Mouse (Mus musculus): ENCODE measurements around the gene Palm3. TPM values are rescaled to one million over a fixed set of nuclear protein-coding genes. Genes with fewer than 3 reads are reported as not detected.

Palm3 gene
- polyA plus RNA-seq, 2 experiments, result 3.0 to 8.6 TPM

- WGBS, result 7% methylated on average over 35 of the region's 35 CpGs
Observed at GRCm38 (mm10) chr8:84012499-84013165, 8.6 kb upstream of the Palm3 start.

GRCm38 (mm10) chr8:84015833-84016232, 5.4 kb upstream of the Palm3 start:
- no peak for TF ChIP-seq POLR2A (IDR thresholded peaks at IDR 0.05; ENCODE audit: borderline replicate concordance, extremely low read depth, insufficient read depth, insufficient read length)
- Histone ChIP-seq H3K4me3 (replicated peaks; ENCODE audit: low read length) (no peak overlapping the region), H3K4me2 (replicated peaks; ENCODE audit: low read depth, low read length, severe bottlenecking) (no peak overlapping the region), H3K36me3 (ENCODE audit: control insufficient read depth, insufficient read depth, low read length) (no peaks in the 10 kb centered on the region), H3K27ac (replicated peaks; ENCODE audit: low read depth, low read length) (no peak overlapping the region), H3K27me3 (ENCODE audit: control insufficient read depth, insufficient read depth, low read length) (peaks cover 36% of the 10 kb centered on the region), H3K9me3 (ENCODE audit: control insufficient read depth, low read length) (no peaks in the 10 kb centered on the region), H3K4me1 (ENCODE audit: control insufficient read depth, insufficient read depth, low read length) (peaks cover 15% of the 10 kb centered on the region), H3K9ac (ENCODE audit: low read depth, low read length, severe bottlenecking) (no peak overlapping the region)
- DNase-seq (ENCODE audit: low spot score), result no peak
- ATAC-seq (ENCODE audit: low FRiP score, low read depth), result no peak
- 93% methylated on average over 5 of the region's 5 CpGs for WGBS

More at GRCm38 (mm10) chr8:84012499-84013165, 8.6 kb upstream of the Palm3 start:
- H3K4me3 ChIP-seq (replicated peaks; ENCODE audit: low read length), result peak overlapping the region; percentile 57
- H3K27me3 ChIP-seq (ENCODE audit: control insufficient read depth, insufficient read depth, low read length), result peaks cover 40% of the 10 kb centered on the region
- no peaks in the 10 kb centered on the region for H3K9me3 ChIP-seq (ENCODE audit: control insufficient read depth, low read length)
- no peak overlapping the region for H3K27ac ChIP-seq (replicated peaks; ENCODE audit: low read depth, low read length)
- H3K9ac ChIP-seq (ENCODE audit: low read depth, low read length, severe bottlenecking), result no peak overlapping the region
- H3K4me1 ChIP-seq (ENCODE audit: control insufficient read depth, insufficient read depth, low read length), result peaks cover 23% of the 10 kb centered on the region
- TF ChIP-seq POLR2A (IDR thresholded peaks at IDR 0.05; ENCODE audit: borderline replicate concordance, extremely low read depth, insufficient read depth, insufficient read length), result no peak
- no peaks in the 10 kb centered on the region for H3K36me3 ChIP-seq (ENCODE audit: control insufficient read depth, insufficient read depth, low read length)
- DNase-seq (ENCODE audit: low spot score) (no peak), ATAC-seq (ENCODE audit: low FRiP score, low read depth) (no peak)
- H3K4me2 ChIP-seq (replicated peaks; ENCODE audit: low read depth, low read length, severe bottlenecking), result peak overlapping the region; percentile 95

GRCm38 (mm10) chr8:84019738-84020137, 1.5 kb upstream of the Palm3 start:
- TF ChIP-seq POLR2A (IDR thresholded peaks at IDR 0.05; ENCODE audit: borderline replicate concordance, extremely low read depth, insufficient read depth, insufficient read length), result no peak
- H3K9me3 ChIP-seq (ENCODE audit: control insufficient read depth, low read length), result no peaks in the 10 kb centered on the region
- no peak overlapping the region for H3K4me3 ChIP-seq (replicated peaks; ENCODE audit: low read length)
- H3K36me3 ChIP-seq (ENCODE audit: control insufficient read depth, insufficient read depth, low read length), result no peaks in the 10 kb centered on the region
- 75% methylated on average over 9 of the region's 9 CpGs for WGBS
- H3K4me1 ChIP-seq (ENCODE audit: control insufficient read depth, insufficient read depth, low read length), result no peaks in the 10 kb centered on the region
- DNase-seq (ENCODE audit: low spot score), result no peak
- H3K4me2 ChIP-seq (replicated peaks; ENCODE audit: low read depth, low read length, severe bottlenecking), result no peak overlapping the region
- H3K27ac ChIP-seq (replicated peaks; ENCODE audit: low read depth, low read length), result no peak overlapping the region
- H3K9ac ChIP-seq (ENCODE audit: low read depth, low read length, severe bottlenecking), result no peak overlapping the region
- ATAC-seq (ENCODE audit: low FRiP score, low read depth), result no peak
- peaks cover 17% of the 10 kb centered on the region; the same call in 1 of the 2 replicates for H3K27me3 ChIP-seq (ENCODE audit: control insufficient read depth, insufficient read depth, low read length)

GRCm38 (mm10) chr8:84021569-84021968, 298 bp downstream of the Palm3 start:
- Histone ChIP-seq H3K4me3 (replicated peaks; ENCODE audit: low read length) (no peak overlapping the region), H3K4me1 (ENCODE audit: control insufficient read depth, insufficient read depth, low read length) (peaks cover 2% of the 10 kb centered on the region; the same call in 1 of the 2 replicates), H3K9ac (ENCODE audit: low read depth, low read length, severe bottlenecking) (no peak overlapping the region), H3K36me3 (ENCODE audit: control insufficient read depth, insufficient read depth, low read length) (no peaks in the 10 kb centered on the region), H3K27me3 (ENCODE audit: control insufficient read depth, insufficient read depth, low read length) (peaks cover 26% of the 10 kb centered on the region; the same call in 1 of the 2 replicates), H3K9me3 (ENCODE audit: control insufficient read depth, low read length) (no peaks in the 10 kb centered on the region), H3K4me2 (replicated peaks; ENCODE audit: low read depth, low read length, severe bottlenecking) (no peak overlapping the region), H3K27ac (replicated peaks; ENCODE audit: low read depth, low read length) (no peak overlapping the region)
- no peak for TF ChIP-seq POLR2A (IDR thresholded peaks at IDR 0.05; ENCODE audit: borderline replicate concordance, extremely low read depth, insufficient read depth, insufficient read length)
- no peak for DNase-seq (ENCODE audit: low spot score)
- ATAC-seq (ENCODE audit: low FRiP score, low read depth), result no peak
- 47% methylated on average over 12 of the region's 12 CpGs for WGBS

GRCm38 (mm10) chr8:84023085-84023484, 1.8 kb downstream of the Palm3 start:
- no peak for DNase-seq (ENCODE audit: low spot score)

More at GRCm38 (mm10) chr8:84023085-84023484, 1.8 kb downstream of the Palm3 start:
- Histone ChIP-seq H3K4me2 (replicated peaks; ENCODE audit: low read depth, low read length, severe bottlenecking) (no peak overlapping the region), H3K4me3 (replicated peaks; ENCODE audit: low read length) (no peak overlapping the region), H3K36me3 (ENCODE audit: control insufficient read depth, insufficient read depth, low read length) (no peaks in the 10 kb centered on the region), H3K9me3 (ENCODE audit: control insufficient read depth, low read length) (no peaks in the 10 kb centered on the region), H3K27ac (replicated peaks; ENCODE audit: low read depth, low read length) (no peak overlapping the region), H3K9ac (ENCODE audit: low read depth, low read length, severe bottlenecking) (no peak overlapping the region), H3K4me1 (ENCODE audit: control insufficient read depth, insufficient read depth, low read length) (peaks cover 2% of the 10 kb centered on the region; the same call in 1 of the 2 replicates), H3K27me3 (ENCODE audit: control insufficient read depth, insufficient read depth, low read length) (peaks cover 34% of the 10 kb centered on the region)
- no peak for ATAC-seq (ENCODE audit: low FRiP score, low read depth)
- no peak for TF ChIP-seq POLR2A (IDR thresholded peaks at IDR 0.05; ENCODE audit: borderline replicate concordance, extremely low read depth, insufficient read depth, insufficient read length)
- WGBS, result 21% methylated on average over 5 of the region's 5 CpGs
